Mouse (Mus musculus): Measurements from ENCODE around the gene Riox1. TPM values are rescaled to one million over a fixed set of nuclear protein-coding genes. Genes with fewer than 3 reads are reported as not detected.
"Not testable (repeated sequence)": the region's sequence is repeated elsewhere in the genome, so short reads cannot be mapped to it uniquely, and the experiment has no call there.

Gene Riox1
- 5.4 to 10.9 TPM (median 7.5 TPM) in 3 replicates for total RNA-seq (2017)

GRCm38 (mm10) chr12:83950493-83950839 is at the start of gene Riox1:
Gene Riox1 (plus strand): TSS chr12:83950608.
- ATAC-seq (replicated peaks; ENCODE audit: insufficient number of reproducible peaks, low FRiP score, low TSS enrichment, poor library complexity, severe bottlenecking), result peak; percentile 83

- ATAC-seq (replicated peaks; ENCODE audit: insufficient number of reproducible peaks, low FRiP score, low TSS enrichment, poor library complexity, severe bottlenecking), result no peak
These were observed 40.0 kb upstream of the Riox1 start for GRCm38 (mm10) chr12:83910451-83910850.

- no peak for ATAC-seq (replicated peaks; ENCODE audit: insufficient number of reproducible peaks, low FRiP score, low TSS enrichment, poor library complexity, severe bottlenecking)
These were observed 36.1 kb upstream of the Riox1 start for GRCm38 (mm10) chr12:83914202-83914740.

DNA sequence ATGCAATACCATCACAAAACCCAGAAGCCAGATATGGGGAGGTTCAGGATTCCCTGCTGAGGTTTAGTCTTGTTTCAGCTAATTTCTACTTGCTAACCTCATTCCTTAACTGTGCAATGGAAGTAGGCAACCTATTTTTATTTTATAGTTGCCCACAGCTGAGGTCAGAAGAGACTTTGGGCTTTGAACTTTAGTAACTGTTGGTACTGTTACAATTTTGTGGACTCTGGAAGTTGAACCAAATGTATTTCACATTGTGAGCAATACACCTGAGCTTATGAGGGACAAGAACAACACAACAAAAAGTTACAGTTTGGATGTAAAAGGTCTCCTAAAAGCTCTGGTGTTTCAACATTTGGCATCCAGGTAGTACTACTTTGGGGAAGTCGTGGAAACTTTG is 35.6 kb upstream of the Riox1 start:
- no peak for ATAC-seq (replicated peaks; ENCODE audit: insufficient number of reproducible peaks, low FRiP score, low TSS enrichment, poor library complexity, severe bottlenecking)

GRCm38 (mm10) chr12:83916884-83917283 is 33.5 kb upstream of the Riox1 start:
- no peak for ATAC-seq (replicated peaks; ENCODE audit: insufficient number of reproducible peaks, low FRiP score, low TSS enrichment, poor library complexity, severe bottlenecking)

- ATAC-seq (replicated peaks; ENCODE audit: insufficient number of reproducible peaks, low FRiP score, low TSS enrichment, poor library complexity, severe bottlenecking), result no peak
These were observed 29.5 kb upstream of the Riox1 start for GRCm38 (mm10) chr12:83920721-83921441.

DNA sequence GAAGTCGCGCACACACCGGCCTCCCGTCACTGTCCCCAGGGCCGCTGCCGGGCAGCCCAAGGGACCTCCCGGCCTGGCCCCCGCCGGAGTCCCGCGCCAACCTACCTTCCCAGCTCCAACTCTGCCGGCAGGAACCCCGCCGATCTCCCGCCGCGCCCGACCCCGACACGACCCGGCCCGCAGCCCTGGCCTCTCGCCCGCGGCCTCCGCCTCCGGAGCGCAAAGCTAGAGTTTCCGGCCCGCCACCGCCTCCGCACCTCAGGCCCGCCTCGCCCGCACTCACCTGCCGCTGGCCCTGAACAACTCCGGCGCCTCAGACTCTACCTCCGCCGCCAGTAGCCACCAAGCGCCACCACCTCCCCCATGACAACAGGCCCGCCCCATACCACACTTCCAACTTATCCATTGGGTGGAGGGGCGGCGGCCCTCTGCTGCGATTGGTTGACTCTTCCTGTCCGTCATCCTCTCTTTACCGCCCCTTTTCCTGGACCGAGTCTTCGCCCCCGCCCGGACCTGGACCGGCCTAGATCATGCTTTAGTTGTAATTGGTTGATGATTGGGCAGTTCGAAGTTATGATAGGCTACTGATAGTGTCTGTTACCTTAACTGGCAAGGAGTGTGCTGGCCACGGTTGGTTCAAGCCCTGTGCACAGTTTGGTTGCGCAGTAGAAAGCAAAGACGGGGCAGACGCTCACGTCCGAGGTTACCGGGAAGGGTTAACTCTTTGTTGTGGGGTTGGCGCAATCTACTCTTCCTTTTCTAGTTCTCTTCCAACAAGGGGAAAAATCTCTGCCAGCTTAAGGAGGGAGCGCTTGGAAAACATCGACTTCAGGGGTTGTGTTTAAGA is 28.6 kb upstream of the Riox1 start, which contains the start of gene Numb:
Gene Numb (minus strand): TSS at position 400 of the 847 bp plus-strand sequence.
- peak; percentile 100 for ATAC-seq (replicated peaks; ENCODE audit: insufficient number of reproducible peaks, low FRiP score, low TSS enrichment, poor library complexity, severe bottlenecking)

GRCm38 (mm10) chr12:83922724-83923485 is 27.5 kb upstream of the Riox1 start:
- ATAC-seq (replicated peaks; ENCODE audit: insufficient number of reproducible peaks, low FRiP score, low TSS enrichment, poor library complexity, severe bottlenecking), result no peak

DNA sequence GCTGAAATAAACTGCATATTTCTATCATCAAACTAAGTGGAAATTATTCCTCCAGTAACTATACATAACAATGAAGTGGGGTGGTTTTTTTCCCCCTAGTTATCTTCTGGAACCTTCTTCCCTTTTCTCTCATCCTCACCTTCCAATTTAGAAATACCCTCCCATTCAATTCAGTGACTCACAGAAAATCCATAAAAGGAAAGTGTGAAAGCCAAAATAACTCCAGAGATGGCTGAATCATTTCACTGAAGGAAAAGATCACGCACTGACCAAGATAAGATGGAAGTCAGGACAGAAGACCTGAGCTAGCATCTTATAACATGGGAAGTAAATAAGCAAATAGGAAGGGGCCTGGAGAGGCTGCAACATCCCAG is 26.9 kb upstream of the Riox1 start:
- no peak for ATAC-seq (replicated peaks; ENCODE audit: insufficient number of reproducible peaks, low FRiP score, low TSS enrichment, poor library complexity, severe bottlenecking)

GRCm38 (mm10) chr12:83924332-83924731 is 26.1 kb upstream of the Riox1 start:
- ATAC-seq (replicated peaks; ENCODE audit: insufficient number of reproducible peaks, low FRiP score, low TSS enrichment, poor library complexity, severe bottlenecking), result no peak

GRCm38 (mm10) chr12:83925160-83925703 is 25.2 kb upstream of the Riox1 start:
- ATAC-seq (replicated peaks; ENCODE audit: insufficient number of reproducible peaks, low FRiP score, low TSS enrichment, poor library complexity, severe bottlenecking), result no peak

GRCm38 (mm10) chr12:83926061-83926460 is 24.3 kb upstream of the Riox1 start:
- ATAC-seq (replicated peaks; ENCODE audit: insufficient number of reproducible peaks, low FRiP score, low TSS enrichment, poor library complexity, severe bottlenecking), result no peak

GRCm38 (mm10) chr12:83927747-83928146 is 22.7 kb upstream of the Riox1 start:
- 0 out of 2 replicates have a peak, but pooled peaks have one; percentile 15 for ATAC-seq (replicated peaks; ENCODE audit: insufficient number of reproducible peaks, low FRiP score, low TSS enrichment, poor library complexity, severe bottlenecking)

DNA sequence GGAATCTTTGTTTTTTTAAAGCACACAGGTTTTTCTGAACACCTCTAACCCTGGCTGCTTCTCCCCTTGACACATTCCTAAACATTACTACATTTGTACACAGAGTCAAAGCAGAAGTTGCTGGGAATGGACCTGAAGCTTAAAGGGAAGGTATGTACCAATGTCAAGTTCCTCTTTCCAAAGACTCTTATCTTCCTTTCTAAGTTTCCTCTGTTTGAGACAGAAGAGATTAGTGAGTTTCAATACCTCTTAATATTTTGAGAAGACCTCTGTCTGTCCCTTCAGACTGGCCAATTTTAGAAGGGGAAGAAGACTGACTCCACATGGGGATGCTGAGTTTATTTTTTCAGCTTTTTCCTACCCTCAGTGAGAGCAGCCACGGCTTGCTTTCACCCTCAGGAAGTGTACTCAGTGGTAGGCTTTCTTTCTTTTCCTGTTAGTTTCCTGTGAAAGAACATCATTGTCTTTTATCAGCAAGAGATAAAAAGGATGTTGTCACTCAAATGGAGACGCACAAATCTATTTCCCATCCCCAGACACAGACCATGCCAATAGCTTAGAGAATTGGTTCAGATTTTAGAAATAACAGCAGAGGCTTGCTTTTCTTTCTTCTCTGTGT is 21.1 kb upstream of the Riox1 start:
- ATAC-seq (replicated peaks; ENCODE audit: insufficient number of reproducible peaks, low FRiP score, low TSS enrichment, poor library complexity, severe bottlenecking), result peak; percentile 68; the same call in 1 of the 2 replicates

GRCm38 (mm10) chr12:83937600-83937999 is 12.8 kb upstream of the Riox1 start:
- no peak for ATAC-seq (replicated peaks; ENCODE audit: insufficient number of reproducible peaks, low FRiP score, low TSS enrichment, poor library complexity, severe bottlenecking)

- ATAC-seq (replicated peaks; ENCODE audit: insufficient number of reproducible peaks, low FRiP score, low TSS enrichment, poor library complexity, severe bottlenecking), result not testable (repeated sequence)
These were observed 11.8 kb upstream of the Riox1 start for GRCm38 (mm10) chr12:83938592-83938991.

GRCm38 (mm10) chr12:83939332-83939731 is 11.1 kb upstream of the Riox1 start:
- ATAC-seq (replicated peaks; ENCODE audit: insufficient number of reproducible peaks, low FRiP score, low TSS enrichment, poor library complexity, severe bottlenecking), result no peak

GRCm38 (mm10) chr12:83940031-83940430 is 10.4 kb upstream of the Riox1 start:
- no peak for ATAC-seq (replicated peaks; ENCODE audit: insufficient number of reproducible peaks, low FRiP score, low TSS enrichment, poor library complexity, severe bottlenecking)
